Mouse (Mus musculus) midbrain, embryonic 14.5 days (tissue): ENCODE results near the gene Zfp551. TPM values are rescaled to one million over a fixed set of nuclear protein-coding genes. Genes with fewer than 3 reads are reported as not detected.

ENCODE experiments used
- ATAC-seq: fragments of 200-750 bp; cut with Nextera tagmentation; 2 replicates; pipeline ENCODE4 v1.8.0; 2017; ENCODE audit warnings: moderate number of reproducible peaks, moderate library complexity; ENCODE audit not compliant: low FRiP score, low TSS enrichment
- DNase-seq: peaks from one replicate; pipeline ENCODE4 v3.0.0-alpha.2; 2015
- H3K27ac ChIP-seq: fragments of 300-500 bp; sonication (generic); replicated peaks from 2 replicates; pipeline ENCODE4 v1.5.1; 2014; ENCODE audit warnings: mild to moderate bottlenecking, low read depth, low read length, moderate library complexity
- H3K27me3 ChIP-seq: fragments of 300-500 bp; sonication (generic); 2 replicates; pipeline ENCODE4 v1.6.1; 2014; ENCODE audit warnings: low read length, control low read depth, mixed read lengths; ENCODE audit not compliant: control insufficient read depth, insufficient read depth
- H3K36me3 ChIP-seq: fragments of 300-500 bp; sonication (generic); 2 replicates; pipeline ENCODE4 v1.6.1; 2014; ENCODE audit warnings: low read length, control low read depth; ENCODE audit not compliant: control insufficient read depth, insufficient read depth
- H3K4me1 ChIP-seq: fragments of 300-500 bp; sonication (generic); 2 replicates; pipeline ENCODE4 v1.6.1; 2014; ENCODE audit warnings: mild to moderate bottlenecking, antibody characterized with exemption, low read length, control low read depth; ENCODE audit not compliant: control insufficient read depth, insufficient read depth
- H3K4me2 ChIP-seq: fragments of 300-500 bp; sonication (generic); 2 replicates; pipeline ENCODE4 v1.6.1; 2014; ENCODE audit warnings: mild to moderate bottlenecking, low read length, moderate library complexity
- H3K4me3 ChIP-seq: fragments of 300-500 bp; sonication (generic); replicated peaks from 2 replicates; pipeline ENCODE4 v1.5.1; 2014; ENCODE audit warnings: low read depth, low read length
- H3K9ac ChIP-seq: fragments of 300-500 bp; sonication (generic); replicated peaks from 2 replicates; pipeline ENCODE4 v1.6.1; 2014; ENCODE audit warnings: mild to moderate bottlenecking, low read length, moderate library complexity
- H3K9me3 ChIP-seq: fragments of 300-500 bp; sonication (generic); 2 replicates; pipeline ENCODE4 v1.6.1; 2016; ENCODE audit warnings: low read length, control low read depth, mixed read lengths; ENCODE audit not compliant: control insufficient read depth
- WGBS: fragments of 180-500 bp; shearing (Covaris S2); extraction: QIAGEN DNeasy Blood & Tissue Kit; methylation state at CpG from one replicate; pipeline ENCODE4 v1.1.7; 2014; 5-methylcytosine and 5-hydroxymethylcytosine counted together
- polyA plus RNA-seq: library from polyadenylated mRNA; unstranded; fragments of >200 nt; fragmentation: Nextera tagmentation; extraction: Ambion mirVana; gene quantifications from 2 replicates; pipeline ENCODE4 v1.2.1, GENCODE M21; 2014

The Zfp551 gene
- 10.1 and 13.6 TPM in 2 replicates for polyA plus RNA-seq

DNA sequence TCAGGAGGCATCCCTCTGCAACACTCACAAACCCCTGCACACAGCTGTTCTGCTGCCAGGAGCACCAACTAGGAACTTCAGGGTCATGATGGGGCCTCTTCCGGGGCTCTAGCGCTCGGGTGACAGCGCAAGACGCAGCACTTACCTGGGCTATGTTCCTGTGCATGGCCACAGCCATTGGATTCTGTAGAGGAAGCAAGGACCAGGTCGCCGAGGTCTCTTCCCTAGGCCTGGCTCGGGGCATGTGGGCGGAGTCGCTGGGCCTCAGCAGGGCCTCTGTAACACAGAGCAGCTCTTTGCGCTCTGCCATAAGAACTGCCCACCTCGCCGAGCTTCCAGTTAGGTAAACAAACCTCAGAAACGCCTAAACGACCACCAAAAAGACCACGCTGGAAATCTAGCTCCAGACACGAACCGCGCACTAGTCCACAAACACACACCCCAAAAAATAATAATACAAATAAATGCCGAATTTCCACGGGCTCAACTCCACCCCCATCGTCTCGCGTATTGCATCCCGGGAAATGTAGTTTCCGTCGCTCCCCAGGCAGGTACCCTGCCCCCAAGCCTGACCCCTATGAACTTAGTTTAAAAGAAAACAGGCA is at the start of gene Zfp551:
Gene Zfp551, minus strand, starts transcription at position 507 of the 605 bp plus-strand sequence.
- DNase-seq (peak; percentile 74), ATAC-seq (peak; percentile 89)
- Histone ChIP-seq H3K9ac (peak within 1 kb of the TSS; percentile 86), H3K4me1 (peaks cover 11% of the 10 kb centered on the region), H3K9me3 (no peaks in the 10 kb centered on the region), H3K27me3 (no peaks in the 10 kb centered on the region), H3K27ac (peak within 1 kb of the TSS; percentile 64), H3K4me2 (peak within 1 kb of the TSS; percentile 62), H3K4me3 (peak within 1 kb of the TSS; percentile 60), H3K36me3 (no peaks in the 10 kb centered on the region)
- under 1% methylated on average over 27 of the region's 27 CpGs for WGBS

DNA sequence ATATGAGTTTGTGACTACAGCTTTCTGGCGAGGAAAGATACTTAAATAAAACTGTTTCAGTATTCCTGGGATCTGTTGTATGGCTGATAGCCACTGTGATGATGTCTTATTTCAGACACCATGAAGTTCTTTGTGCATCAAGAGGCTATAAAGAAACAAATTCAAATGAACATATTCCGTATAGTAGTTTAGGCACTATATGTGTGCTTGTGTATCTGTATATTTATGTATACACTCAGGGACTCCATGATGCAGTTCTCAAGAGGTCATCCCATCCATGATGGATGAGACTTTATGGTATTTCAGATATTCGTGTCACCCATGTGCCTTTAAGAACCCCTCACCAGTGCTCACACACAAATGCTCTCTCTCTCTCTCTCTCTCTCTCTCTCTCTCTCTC is 304 bp upstream of the Zfp551 start:
- H3K4me2 ChIP-seq, result peak overlapping the region; percentile 62
- H3K27me3 ChIP-seq, result no peaks in the 10 kb centered on the region
- H3K27ac ChIP-seq, result no peak overlapping the region
- peaks cover 11% of the 10 kb centered on the region for H3K4me1 ChIP-seq
- no peak for DNase-seq
- H3K9me3 ChIP-seq, result no peaks in the 10 kb centered on the region
- H3K36me3 ChIP-seq, result no peaks in the 10 kb centered on the region
- H3K9ac ChIP-seq, result peak overlapping the region; percentile 86
- H3K4me3 ChIP-seq, result peak overlapping the region; percentile 60
- no peak for ATAC-seq
- 66% methylated on average over 3 of the region's 3 CpGs for WGBS

DNA sequence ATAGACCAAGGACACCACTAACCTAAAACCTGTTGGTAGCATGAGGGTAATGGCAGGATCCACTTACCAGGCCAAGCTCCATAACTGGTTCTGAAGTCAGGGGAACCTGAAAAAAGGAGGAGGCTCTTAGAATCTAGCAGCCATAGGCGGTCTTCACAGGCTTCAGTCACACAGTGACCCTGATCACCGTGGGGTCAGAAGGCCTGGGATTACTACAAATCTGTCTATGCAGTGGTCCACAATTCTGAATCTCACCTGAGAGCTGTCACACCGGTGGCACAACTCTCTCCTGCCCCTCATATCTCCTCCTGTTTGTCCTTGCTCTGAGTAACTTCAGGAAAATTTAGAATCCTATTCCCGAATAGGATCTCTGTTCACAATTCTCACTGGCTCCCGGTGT is 810 bp downstream of the Zfp551 start:
- peak; percentile 0 for DNase-seq
- Histone ChIP-seq H3K27me3 (no peaks in the 10 kb centered on the region), H3K36me3 (peaks cover 6% of the 10 kb centered on the region), H3K4me1 (peaks cover 11% of the 10 kb centered on the region), H3K4me2 (peak overlapping the region; percentile 62), H3K4me3 (peak overlapping the region; percentile 60), H3K27ac (peak overlapping the region; percentile 64; the same call in 1 of the 2 replicates), H3K9me3 (no peaks in the 10 kb centered on the region), H3K9ac (peak overlapping the region; percentile 86)
- 60% methylated on average over 5 of the region's 5 CpGs for WGBS
- ATAC-seq, result 0 out of 2 replicates have a peak, but pooled peaks have one; percentile 38

DNA sequence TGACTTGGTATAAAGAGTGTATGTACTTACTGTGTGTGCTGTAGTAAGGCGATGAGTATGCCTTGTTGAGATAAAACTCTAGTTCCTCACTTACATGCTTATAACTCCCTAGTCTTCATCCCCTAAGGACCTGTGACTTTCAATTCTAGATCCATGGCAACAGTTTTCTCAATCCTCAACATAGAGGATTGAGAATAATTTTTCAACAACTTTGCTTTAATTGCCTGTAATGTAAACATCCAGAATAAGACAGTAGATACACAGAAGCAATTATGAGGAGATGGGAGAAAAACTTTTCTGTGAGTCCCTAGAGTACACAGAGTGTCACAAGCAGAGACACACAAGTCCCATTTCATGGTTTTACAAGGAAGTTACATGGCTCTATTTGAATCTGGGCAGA is 53.4 kb downstream of the Zfp551 start, which contains the start of gene Vmn1r84:
Gene Vmn1r84, minus strand, starts transcription at position 101 of the 400 bp plus-strand sequence.
- no peaks in the 10 kb centered on the region for H3K4me1 ChIP-seq
- H3K36me3 ChIP-seq, result no peaks in the 10 kb centered on the region
- 64% methylated on average over 1 of the region's 1 CpGs for WGBS

More for the DNA sequence above, 53.4 kb downstream of the Zfp551 start, which contains the start of gene Vmn1r84:
- H3K27ac ChIP-seq, result no peak within 1 kb of the TSS
- no peak within 1 kb of the TSS for H3K4me2 ChIP-seq
- DNase-seq (no peak), ATAC-seq (no peak)
- H3K9me3 ChIP-seq, result no peaks in the 10 kb centered on the region
- no peaks in the 10 kb centered on the region for H3K27me3 ChIP-seq
- no peak within 1 kb of the TSS for H3K4me3 ChIP-seq
- H3K9ac ChIP-seq, result no peak within 1 kb of the TSS

Other genes with a start within 250 kb of the Zfp551 start
- not detected in 2 replicates for gene Vmn1r80, start 233.5 kb downstream of the Zfp551 start, polyA plus RNA-seq
- not detected in 2 replicates for gene Vmn1r81, start 154.5 kb downstream of the Zfp551 start, polyA plus RNA-seq
- not detected in 2 replicates for gene Vmn1r82, start 122.3 kb downstream of the Zfp551 start, polyA plus RNA-seq
- gene Vmn1r83, start 93.3 kb downstream of the Zfp551 start, polyA plus RNA-seq, result not detected in 2 replicates
- not detected in 2 replicates for gene Vmn1r84, start 53.5 kb downstream of the Zfp551 start, polyA plus RNA-seq
- 54.6 and 66.4 TPM in 2 replicates for gene Zfp606, start 55.5 kb upstream of the Zfp551 start, polyA plus RNA-seq
- not detected in 2 replicates for gene 2900092C05Rik, start 89.8 kb upstream of the Zfp551 start, polyA plus RNA-seq
- 0.01 TPM in 1 of 2 replicates, not detected in the other for gene Vmn2r53, start 186.0 kb upstream of the Zfp551 start, polyA plus RNA-seq
- not detected in 2 replicates for gene Vmn2r54, start 217.6 kb upstream of the Zfp551 start, polyA plus RNA-seq